Mouse (Mus musculus): ENCODE measurements around the gene Sp4.

- TF ChIP-seq CTCF (IDR thresholded peaks at IDR 0.05; ENCODE audit: insufficient read depth, low read length) (no peak), POLR2A (IDR thresholded peaks at IDR 0.05; ENCODE audit: borderline replicate concordance, extremely low read depth, low read depth, low read length) (no peak)
Measured at GRCm38 (mm10) chr12:118295793-118296192, 5.4 kb downstream of the Sp4 start.
